Mouse (Mus musculus) adrenal gland, adult (tissue): ENCODE data around the gene Zfp420.
A peak's percentile ranks its signal among the peaks of the same experiment; 100 is the strongest.
"Not testable (repeated sequence)": the region's sequence is repeated elsewhere in the genome, so short reads cannot be mapped to it uniquely, and the experiment has no call there.

ENCODE experiments used
- DNase-seq, 2 experiments: peaks; one replicate each; pipeline ENCODE4 v3.0.0; 2022 to 2023; ENCODE audit warnings: low spot score in 1 of 2; ENCODE audit not compliant: inconsistent age in 2 of 2

The Zfp420 gene

GRCm38 (mm10) chr7:29859532-29860517, at the start of gene Zfp420:
Zfp420 (plus strand) TSS chr7:29859979.
- DNase-seq, result peak; percentile 90 to 96

DNA sequence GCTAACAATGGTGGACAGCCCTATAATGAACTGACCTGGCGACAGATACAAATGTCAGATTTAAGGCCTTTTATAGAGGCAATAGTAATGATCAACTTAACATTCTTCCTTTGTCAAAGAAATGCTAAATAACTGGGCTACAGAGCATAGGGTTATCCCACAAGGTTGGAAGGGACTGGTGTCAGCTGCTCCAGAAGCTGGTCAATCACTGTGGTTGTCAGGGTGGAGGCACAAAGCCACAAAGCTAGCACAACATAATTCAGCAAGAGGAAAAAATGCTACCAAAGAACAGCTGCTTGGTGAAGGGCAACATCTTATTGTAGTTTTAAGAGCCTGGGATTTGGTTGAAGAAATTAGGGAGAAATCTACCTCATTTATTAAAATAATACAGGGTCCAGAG, 47.5 kb upstream of the Zfp420 start:
- DNase-seq, result no peak

- no peak for DNase-seq
These were observed 45.4 kb upstream of the Zfp420 start for GRCm38 (mm10) chr7:29814381-29814780.

- peak; percentile 11 to 33 for DNase-seq
These were observed 44.6 kb upstream of the Zfp420 start for GRCm38 (mm10) chr7:29815061-29815784.

- peak; percentile 91 to 97 for DNase-seq
These were observed 43.8 kb upstream of the Zfp420 start, which contains the start of gene Zfp790 for GRCm38 (mm10) chr7:29815910-29816429. Zfp790 (plus strand) TSS chr7:29816114.

DNA sequence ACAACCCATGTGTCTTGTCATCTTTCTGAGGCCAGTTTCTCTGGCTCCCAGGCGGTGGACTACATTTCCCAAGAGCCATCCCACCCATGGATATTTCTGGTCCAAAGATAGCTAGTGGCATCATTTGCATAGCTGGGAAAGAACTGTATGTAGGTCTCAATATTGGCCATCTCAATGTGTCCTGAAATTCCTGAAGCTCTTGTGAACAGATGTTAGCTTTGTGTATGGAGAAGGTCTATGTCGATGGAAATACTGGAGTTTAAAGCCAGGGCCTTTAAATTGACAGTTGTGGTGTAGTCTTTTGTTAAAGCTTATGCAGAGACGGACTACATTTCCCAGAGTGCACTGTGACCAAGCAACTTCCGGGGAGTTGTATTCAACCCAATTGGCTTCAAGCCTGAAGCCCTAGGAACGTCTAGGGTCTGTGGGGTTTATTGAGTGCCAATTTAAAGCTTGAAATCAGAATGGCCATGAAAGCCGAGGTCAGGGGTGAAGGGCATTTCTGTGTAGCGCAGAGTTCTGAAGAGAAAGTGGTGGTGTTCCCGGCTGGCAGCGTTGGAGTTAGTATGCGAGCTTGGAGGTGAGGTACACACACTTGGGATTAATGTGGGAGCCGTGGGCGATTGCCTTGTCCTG, 41.0 kb upstream of the Zfp420 start:
- peak; percentile 69 to 93 for DNase-seq

DNA sequence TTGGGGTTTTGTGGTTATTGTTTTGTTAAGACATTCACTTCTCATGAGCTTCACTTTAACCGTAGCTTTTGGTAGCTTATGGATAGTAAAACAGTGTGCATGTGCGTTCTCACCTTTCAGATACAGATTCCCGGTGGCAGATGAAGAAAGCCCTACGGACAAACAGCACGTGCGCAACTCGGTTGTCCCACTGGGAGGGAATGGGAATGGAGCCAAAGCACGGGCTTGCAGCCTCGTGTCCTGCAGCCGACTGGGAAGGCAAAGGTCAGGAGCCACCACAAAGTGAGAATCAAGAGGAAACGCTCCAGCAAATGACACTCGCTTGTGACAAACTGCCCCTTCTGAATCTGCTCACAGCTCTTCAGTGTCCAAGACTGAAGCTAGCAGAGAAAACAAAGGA, 31.8 kb upstream of the Zfp420 start:
- no peak for DNase-seq

- DNase-seq, result no peak
These were observed 30.0 kb upstream of the Zfp420 start for GRCm38 (mm10) chr7:29829804-29830203.

- DNase-seq, result no peak
These were observed 23.0 kb upstream of the Zfp420 start for GRCm38 (mm10) chr7:29836816-29837215.

DNA sequence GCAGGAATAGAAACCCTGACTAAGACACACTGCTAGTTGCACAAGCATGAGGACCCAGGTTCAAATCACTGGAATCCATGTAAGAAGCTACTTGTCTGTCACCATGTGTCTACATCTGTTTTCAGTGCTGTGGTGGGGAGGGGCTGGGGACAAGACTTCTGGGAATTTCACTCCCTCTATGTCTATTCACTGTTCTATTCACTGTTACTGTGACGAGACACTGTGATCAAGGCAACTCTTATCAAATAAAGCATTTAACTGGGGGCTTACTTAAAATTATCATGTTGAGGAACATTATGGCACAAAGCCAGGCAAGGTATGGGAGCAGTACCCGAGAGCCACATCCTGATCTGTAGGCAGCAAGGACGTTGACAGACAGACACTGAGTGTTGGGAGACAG, 20.5 kb upstream of the Zfp420 start:
- DNase-seq, result no peak

DNA sequence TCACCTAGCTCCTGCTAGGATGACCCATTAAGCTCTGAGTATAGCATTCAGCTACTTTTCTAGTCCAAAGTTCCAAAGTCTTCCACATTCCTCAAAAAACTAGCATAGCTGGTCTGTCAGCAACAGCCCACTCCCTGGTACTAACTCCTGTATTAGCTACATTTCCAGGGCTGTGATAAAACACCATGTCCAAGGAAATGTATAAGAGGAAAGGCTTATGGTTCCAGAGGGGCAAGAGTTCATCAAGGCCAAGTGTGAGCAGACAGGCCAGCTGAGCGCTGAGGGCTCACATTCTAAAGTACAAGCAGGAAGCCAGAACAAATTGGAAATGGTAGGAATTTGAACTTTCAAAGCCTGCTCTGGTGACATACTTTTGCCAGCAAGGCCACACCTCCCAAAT, 17.7 kb upstream of the Zfp420 start:
- no peak for DNase-seq

GRCm38 (mm10) chr7:29844616-29845015, 15.2 kb upstream of the Zfp420 start:
- no peak for DNase-seq

GRCm38 (mm10) chr7:29852831-29853218, 7.0 kb upstream of the Zfp420 start:
- DNase-seq, result no peak

- peak; percentile 79 to 95 for DNase-seq
These were observed 6.4 kb upstream of the Zfp420 start, which contains the start of gene Zfp940 for GRCm38 (mm10) chr7:29853219-29853842. Zfp940 (minus strand) TSS chr7:29853669.

GRCm38 (mm10) chr7:29861660-29862059, 1.9 kb downstream of the Zfp420 start:
- no peak for DNase-seq

GRCm38 (mm10) chr7:29874256-29874655, 14.5 kb downstream of the Zfp420 start:
- DNase-seq, result no peak

DNA sequence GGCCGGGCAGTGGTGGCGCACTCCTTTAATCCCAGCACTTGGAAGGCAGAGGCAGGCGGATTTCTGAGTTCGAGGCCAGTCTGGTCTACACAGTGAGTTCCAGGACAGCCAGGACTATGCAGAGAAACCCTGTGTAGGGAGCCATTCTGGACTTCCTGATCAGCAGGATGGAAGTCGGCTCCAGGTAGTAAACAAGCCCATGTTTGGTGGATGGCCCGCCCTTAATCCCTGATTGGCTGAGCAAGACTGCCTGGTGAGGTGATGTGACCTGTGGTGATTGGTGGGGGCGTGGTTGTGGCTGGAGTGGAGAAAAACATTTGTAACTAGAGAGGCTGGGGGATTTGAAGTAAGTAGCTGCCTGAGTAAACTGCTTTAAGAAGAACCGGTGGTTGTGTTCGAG, 17.8 kb downstream of the Zfp420 start:
- not testable (repeated sequence) for DNase-seq

DNA sequence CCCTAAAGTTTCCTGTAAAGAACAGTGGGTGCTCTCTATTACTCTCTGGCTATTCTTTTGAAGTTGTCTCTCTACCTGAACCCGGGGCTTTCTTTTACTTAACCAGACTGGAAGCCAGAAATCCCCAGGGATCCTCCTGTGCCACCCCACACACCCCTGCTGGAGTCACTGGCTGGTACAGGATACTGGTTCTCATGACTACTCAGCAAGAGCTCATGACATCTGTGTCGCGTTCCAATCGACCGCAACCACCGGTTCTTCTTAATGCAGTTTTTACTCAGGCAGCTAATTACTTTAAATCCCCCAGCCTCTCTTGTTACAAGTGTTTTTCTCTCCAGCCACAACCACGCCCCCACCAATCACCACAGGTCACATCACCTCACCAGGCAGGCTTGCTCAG, 20.3 kb downstream of the Zfp420 start:
- DNase-seq, result no peak

DNA sequence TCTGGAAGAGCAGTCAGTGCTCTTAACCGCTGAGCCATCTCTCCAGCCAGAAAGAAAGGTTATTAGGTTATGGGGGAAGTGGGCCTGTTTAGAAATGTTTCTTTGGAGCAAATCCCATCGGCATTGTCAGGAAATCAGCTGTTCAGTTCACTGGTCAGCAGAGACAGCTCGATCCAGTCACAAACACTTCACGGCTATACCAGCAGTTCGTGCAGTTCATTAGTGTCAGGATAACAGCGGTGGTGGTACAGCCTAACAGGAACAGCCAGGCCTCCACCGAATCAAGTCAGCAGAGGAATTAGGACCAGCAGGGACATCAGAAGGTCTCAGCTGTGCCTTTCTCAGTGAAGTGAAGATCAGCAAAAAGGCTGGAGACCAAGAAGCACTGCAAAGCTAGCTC, 21.1 kb downstream of the Zfp420 start:
- no peak for DNase-seq

- no peak for DNase-seq
These were observed 30.7 kb downstream of the Zfp420 start for GRCm38 (mm10) chr7:29890501-29890900.

GRCm38 (mm10) chr7:29892756-29893155, 33.0 kb downstream of the Zfp420 start:
- no peak for DNase-seq
